Mouse (Mus musculus): Measurements from ENCODE around the gene 4933409G03Rik.
A peak's percentile ranks its signal among the peaks of the same experiment; 100 is the strongest.
"Not testable (repeated sequence)": the region's sequence is repeated elsewhere in the genome, so short reads cannot be mapped to it uniquely, and the experiment has no call there.

4933409G03Rik gene

GRCm38 (mm10) chr2:68582113-68582512 lies at the start of gene 4933409G03Rik:
4933409G03Rik (plus strand) TSS chr2:68582413.
- DNase-seq = no peak

GRCm38 (mm10) chr2:68544190-68544589 lies 38.0 kb upstream of the 4933409G03Rik start:
- DNase-seq = no peak

- no peak for DNase-seq
Measured at GRCm38 (mm10) chr2:68560821-68561220, 21.4 kb upstream of the 4933409G03Rik start.

- DNase-seq = peak; percentile 11 to 12
Measured at GRCm38 (mm10) chr2:68563331-68563730, 18.9 kb upstream of the 4933409G03Rik start.

- DNase-seq = no peak
Measured at GRCm38 (mm10) chr2:68568361-68568760, 13.9 kb upstream of the 4933409G03Rik start.

- peak; percentile 5 to 8 for DNase-seq
Measured at GRCm38 (mm10) chr2:68572340-68572739, 9.9 kb upstream of the 4933409G03Rik start.

- DNase-seq = no peak
Measured at GRCm38 (mm10) chr2:68592765-68593164, 10.6 kb downstream of the 4933409G03Rik start.

- not testable (repeated sequence) for DNase-seq
Measured at GRCm38 (mm10) chr2:68656186-68656585, 74.0 kb downstream of the 4933409G03Rik start, which contains the start of gene 4932414N04Rik. 4932414N04Rik (plus strand) TSS chr2:68656486.

Measured in B cell, adult 2 months (primary cell).